Mouse (Mus musculus) ES-Bruce4 (cell line): ENCODE data around the gene Cks2. TPM values are rescaled to one million over a fixed set of nuclear protein-coding genes. Genes with fewer than 3 reads are reported as not detected.
A peak's percentile ranks its signal among the peaks of the same experiment; 100 is the strongest.

ENCODE experiments used
- H3K27ac ChIP-seq: 2 replicates; pipeline ENCODE4 v1.5.1; 2012; ENCODE audit warnings: low read length, inconsistent platforms; ENCODE audit not compliant: insufficient read depth
- H3K27me3 ChIP-seq: 2 replicates; pipeline ENCODE4 v1.6.1; 2012; ENCODE audit warnings: mild to moderate bottlenecking, low read length, inconsistent platforms; ENCODE audit not compliant: control insufficient read depth, poor library complexity, insufficient read depth, severe bottlenecking
- H3K36me3 ChIP-seq: 2 replicates; pipeline ENCODE4 v1.6.1; 2012; ENCODE audit warnings: inconsistent platforms, mild to moderate bottlenecking, low read length, moderate library complexity; ENCODE audit not compliant: control insufficient read depth, poor library complexity, insufficient read depth, severe bottlenecking
- H3K4me1 ChIP-seq: one replicate; pipeline ENCODE4 v1.8.1; 2011; ENCODE audit warnings: low read length; ENCODE audit not compliant: control insufficient read depth, insufficient read depth
- H3K4me3 ChIP-seq: 2 replicates; pipeline ENCODE4 v1.5.1; 2011; ENCODE audit warnings: low read depth, mild to moderate bottlenecking, low read length
- H3K9ac ChIP-seq: 2 replicates; pipeline ENCODE4 v1.6.1; 2012; ENCODE audit warnings: low read depth, mild to moderate bottlenecking, inconsistent platforms; ENCODE audit not compliant: poor library complexity, severe bottlenecking
- H3K9me3 ChIP-seq: replicated peaks from 2 replicates; pipeline ENCODE4 v1.6.1; 2012; ENCODE audit warnings: mild to moderate bottlenecking, low read length, inconsistent platforms; ENCODE audit not compliant: control insufficient read depth, poor library complexity, insufficient read depth, severe bottlenecking
- CTCF ChIP-seq: IDR thresholded peaks from one replicate; pipeline ENCODE4 v1.8.1; 2011; ENCODE audit warnings: low read depth, low read length
- EP300 ChIP-seq: IDR thresholded peaks from 2 replicates; pipeline ENCODE4 v1.6.1; 2011; ENCODE audit warnings: low read depth, low read length; ENCODE audit not compliant: insufficient read depth
- POLR2A ChIP-seq: IDR thresholded peaks from one replicate; pipeline ENCODE4 v1.8.1; 2011; ENCODE audit warnings: low read length; ENCODE audit not compliant: insufficient read depth
- polyA plus RNA-seq: library from polyadenylated mRNA; stranded (reverse); fragments of >200 nt; gene quantifications from 2 replicates; pipeline ENCODE4 v1.2.4, GENCODE M21; 2011; ENCODE audit warnings: low read depth; ENCODE audit not compliant: missing spikeins, insufficient read depth, insufficient read length

Gene Cks2
- polyA plus RNA-seq, 1 experiment = 423 TPM

DNA sequence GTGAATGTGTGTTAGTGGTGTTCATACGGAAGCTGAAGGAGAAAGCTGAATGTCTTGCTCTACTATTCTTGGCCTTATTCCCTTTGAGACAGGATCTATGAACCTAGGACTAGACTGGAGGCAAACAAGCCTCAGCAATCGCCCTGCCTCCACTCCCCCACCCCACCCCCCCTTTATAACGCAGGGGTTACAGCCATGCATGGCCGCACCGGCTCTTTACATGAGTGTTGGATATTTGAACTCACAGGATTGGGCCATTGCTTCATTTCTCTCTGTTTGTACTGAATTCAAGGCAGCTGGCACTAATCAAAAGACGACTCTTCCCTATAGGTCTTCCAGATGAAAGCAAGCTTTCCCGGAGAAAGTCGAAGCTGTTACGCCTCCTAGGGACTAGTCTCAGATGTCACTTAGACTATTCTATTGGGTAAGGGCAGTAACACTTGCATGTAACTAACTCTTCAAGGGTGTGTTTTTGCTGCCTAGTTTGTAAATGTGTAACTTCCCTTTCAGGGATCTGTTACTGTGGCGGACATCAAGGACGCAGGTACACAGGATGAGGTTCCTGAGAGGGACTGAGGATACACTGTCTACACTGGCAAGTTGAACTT lies 2.8 kb upstream of the Cks2 start:
- H3K4me3 ChIP-seq = no peak overlapping the region
- H3K27me3 ChIP-seq = no peaks in the 10 kb centered on the region
- H3K9me3 ChIP-seq = peaks cover 5% of the 10 kb centered on the region; the same call in 1 of the 2 replicates
- TF ChIP-seq EP300 = no peak
- TF ChIP-seq CTCF = no peak
- no peak for TF ChIP-seq POLR2A
- H3K9ac ChIP-seq = no peak overlapping the region
- peaks cover 5% of the 10 kb centered on the region for H3K36me3 ChIP-seq
- no peaks in the 10 kb centered on the region for H3K4me1 ChIP-seq
- no peak overlapping the region; the same call in 1 of the 2 replicates for H3K27ac ChIP-seq

- no peaks in the 10 kb centered on the region for H3K4me1 ChIP-seq
- TF ChIP-seq EP300 (no peak), CTCF (no peak), POLR2A (no peak)
- peaks cover 4% of the 10 kb centered on the region; the same call in 1 of the 2 replicates for H3K9me3 ChIP-seq
- H3K9ac ChIP-seq = peak overlapping the region; percentile 80
- peak overlapping the region; percentile 47 for H3K27ac ChIP-seq
- H3K36me3 ChIP-seq = peaks cover 17% of the 10 kb centered on the region
- no peaks in the 10 kb centered on the region for H3K27me3 ChIP-seq
- peak overlapping the region; percentile 95 for H3K4me3 ChIP-seq
These were observed 856 bp upstream of the Cks2 start for GRCm38 (mm10) chr13:51643924-51644828.

GRCm38 (mm10) chr13:51645872-51646271 lies 840 bp downstream of the Cks2 start:
- peaks cover 25% of the 10 kb centered on the region for H3K36me3 ChIP-seq
- no peaks in the 10 kb centered on the region for H3K4me1 ChIP-seq
- no peaks in the 10 kb centered on the region for H3K27me3 ChIP-seq
- no peaks in the 10 kb centered on the region for H3K9me3 ChIP-seq
- H3K27ac ChIP-seq = peak overlapping the region; percentile 79
- H3K4me3 ChIP-seq = peak overlapping the region; percentile 93
- TF ChIP-seq POLR2A (no peak), EP300 (no peak), CTCF (no peak)
- peak overlapping the region; percentile 91 for H3K9ac ChIP-seq

GRCm38 (mm10) chr13:51646362-51647027 lies 1.5 kb downstream of the Cks2 start:
- Histone ChIP-seq H3K27ac (no peak overlapping the region), H3K27me3 (no peaks in the 10 kb centered on the region)

DNA sequence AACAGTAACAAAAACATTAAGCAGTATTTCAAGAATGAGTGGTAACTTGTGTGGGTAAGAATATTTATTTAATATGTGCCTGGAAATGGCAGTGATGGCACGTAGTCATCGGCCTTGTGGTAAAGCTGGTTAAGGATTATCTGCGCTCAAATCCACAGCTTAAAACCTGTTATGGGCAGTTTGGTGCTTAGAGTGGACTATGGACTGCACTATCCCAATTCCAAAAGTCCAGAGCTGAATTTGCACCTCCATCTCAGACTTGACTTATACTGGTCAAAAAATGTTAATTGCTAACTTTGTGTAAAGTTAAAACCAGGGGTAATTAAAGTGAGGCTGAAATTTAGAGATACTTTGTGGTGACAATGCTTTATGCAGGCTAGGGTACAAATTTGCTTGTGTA lies 2.7 kb downstream of the Cks2 start:
- no peaks in the 10 kb centered on the region for H3K9me3 ChIP-seq
- H3K4me1 ChIP-seq = no peaks in the 10 kb centered on the region
- H3K27me3 ChIP-seq = no peaks in the 10 kb centered on the region
- TF ChIP-seq EP300 = no peak
- no peak for TF ChIP-seq CTCF
- no peak for TF ChIP-seq POLR2A
- H3K4me3 ChIP-seq = no peak overlapping the region
- peaks cover 28% of the 10 kb centered on the region for H3K36me3 ChIP-seq
- H3K9ac ChIP-seq = peak overlapping the region; percentile 59; the same call in 1 of the 2 replicates
- 0 out of 2 replicates have a peak overlapping the region, but pooled peaks have one; percentile 31 for H3K27ac ChIP-seq

More at GRCm38 (mm10) chr13:51646362-51647027, 1.5 kb downstream of the Cks2 start:
- TF ChIP-seq POLR2A (no peak), CTCF (no peak), EP300 (no peak)
- H3K4me3 ChIP-seq = peak overlapping the region; percentile 75
- H3K9me3 ChIP-seq = no peaks in the 10 kb centered on the region
- peak overlapping the region; percentile 91 for H3K9ac ChIP-seq
- peaks cover 25% of the 10 kb centered on the region for H3K36me3 ChIP-seq
- no peaks in the 10 kb centered on the region for H3K4me1 ChIP-seq
